Mouse (Mus musculus): ENCODE data around the gene Ugt1a6b.

The Ugt1a6b gene

DNA sequence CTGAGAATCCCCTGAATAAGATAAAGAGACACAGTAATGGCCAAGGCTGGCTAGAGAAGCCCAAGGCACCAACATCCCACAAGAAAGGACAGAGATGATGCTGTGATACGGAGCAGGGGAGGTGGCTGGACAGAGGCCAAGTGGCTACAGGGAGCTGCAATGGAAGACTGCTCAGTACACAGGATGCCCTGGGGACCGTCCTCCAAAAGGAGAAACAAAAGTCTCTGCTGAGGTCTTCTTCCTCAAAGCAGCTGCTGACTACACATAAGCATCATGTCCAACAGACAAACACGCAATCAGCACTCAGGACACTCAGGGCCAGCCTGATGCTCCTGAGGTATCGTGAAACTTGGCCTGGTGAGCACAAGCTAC is 161.8 kb downstream of the Ugt1a6b start:
- no peak for DNase-seq

DNA sequence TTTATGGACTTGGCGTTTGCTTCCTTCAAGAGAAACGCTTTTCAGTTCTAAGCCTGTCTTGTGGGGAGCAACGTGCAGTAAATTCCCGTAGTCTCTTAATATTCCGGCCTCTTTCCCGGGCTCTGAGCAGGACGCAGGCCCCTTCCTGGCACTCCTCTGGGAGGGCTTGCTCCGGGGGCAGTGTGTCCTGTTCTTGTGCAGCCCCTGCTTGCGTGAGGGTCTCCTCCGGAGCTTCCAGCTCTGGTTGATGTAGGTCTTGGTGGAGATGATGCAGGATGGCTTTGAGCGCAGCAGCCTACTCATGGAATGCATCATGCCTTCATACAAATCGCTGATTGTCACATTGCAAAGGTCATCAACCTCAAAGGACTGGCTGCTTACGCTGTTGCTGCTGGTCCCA is 163.1 kb downstream of the Ugt1a6b start:
- DNase-seq = no peak

DNA sequence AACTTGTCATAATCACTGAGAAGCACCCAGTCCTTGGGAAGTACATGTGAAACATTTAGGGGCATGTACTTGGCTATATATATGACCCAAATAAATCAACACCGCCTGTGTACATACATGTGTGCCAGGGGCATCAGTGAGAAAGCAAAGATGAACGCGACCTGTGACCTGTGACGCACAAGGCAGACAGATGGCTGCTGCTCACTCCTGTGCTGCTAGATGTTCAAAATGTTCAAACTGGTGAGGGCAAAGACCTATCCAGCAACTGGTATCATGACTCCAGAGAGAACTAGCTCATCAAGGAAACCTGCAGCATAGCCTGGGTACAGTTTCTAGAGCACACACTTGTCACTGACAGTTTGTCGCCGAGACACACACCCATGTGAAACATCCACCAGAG is 164.4 kb downstream of the Ugt1a6b start:
- no peak for DNase-seq

DNA sequence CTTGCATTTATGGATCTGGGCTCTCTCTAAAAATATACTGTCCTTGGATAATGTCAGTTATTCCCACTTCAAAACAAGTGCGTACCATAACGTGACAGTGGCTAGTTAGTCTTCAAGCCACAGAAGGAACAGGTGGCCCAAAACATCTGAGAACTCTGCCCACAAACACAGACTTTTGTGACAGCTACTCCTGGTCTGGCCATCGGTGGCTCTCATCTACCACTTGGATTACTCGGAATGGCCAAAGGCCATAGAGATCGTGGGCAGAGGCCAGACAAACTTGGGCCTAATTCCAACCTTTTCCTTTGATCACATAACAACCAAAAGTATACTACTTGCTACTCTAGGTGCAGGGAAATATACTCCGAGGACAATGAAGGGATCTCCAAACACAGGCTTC is 165.0 kb downstream of the Ugt1a6b start:
- DNase-seq = no peak
